Mouse (Mus musculus): ENCODE measurements at regions not wholly inside any gene's neighbourhood (a gene's known extent, or its start where the extent isn't known, plus 50 kb on each side); places are given as distances from the start of the nearest gene placed in this dataset.

DNA sequence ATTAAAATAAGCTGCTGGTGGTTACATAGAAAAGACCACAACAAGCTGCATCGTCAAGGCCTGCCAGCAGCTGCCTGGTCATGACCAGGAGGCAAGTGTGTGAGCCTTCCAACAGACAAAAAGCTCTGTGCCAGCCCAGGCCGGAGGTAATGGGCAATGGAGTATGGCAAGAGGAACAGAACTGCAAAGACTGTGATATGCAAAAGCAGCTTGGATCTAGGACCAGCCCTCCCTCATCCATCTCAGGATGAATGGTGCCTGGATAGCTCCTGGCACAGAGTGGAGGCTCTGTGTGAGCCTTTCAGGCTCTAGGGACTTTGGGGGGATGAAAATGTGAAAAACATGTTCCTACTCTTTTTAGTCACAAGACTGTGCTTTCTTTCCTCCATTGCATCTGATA lies 402.5 kb upstream of the Tnp1 start:
- no peaks in the 10 kb centered on the region for H3K4me1 ChIP-seq (ENCODE audit: control insufficient read depth, insufficient read depth, low read length)
- no peak for TF ChIP-seq POLR2A (IDR thresholded peaks at IDR 0.05; ENCODE audit: borderline replicate concordance, insufficient read depth, low read length)
- no peak for TF ChIP-seq CTCF (IDR thresholded peaks at IDR 0.05; ENCODE audit: borderline replicate concordance, insufficient read depth, low read depth, low read length)
- WGBS: 16% methylated on average over 2 of the region's 2 CpGs
- H3K27ac ChIP-seq (ENCODE audit: insufficient read depth, low read length): no peak overlapping the region
- no peaks in the 10 kb centered on the region for H3K27me3 ChIP-seq (ENCODE audit: control insufficient read depth, insufficient read depth, low read length)
- DNase-seq: peak in 1 of 2 experiments; percentile 4
- no peak overlapping the region for H3K4me3 ChIP-seq (replicated peaks; ENCODE audit: insufficient read depth, low read depth, low read length)

DNA sequence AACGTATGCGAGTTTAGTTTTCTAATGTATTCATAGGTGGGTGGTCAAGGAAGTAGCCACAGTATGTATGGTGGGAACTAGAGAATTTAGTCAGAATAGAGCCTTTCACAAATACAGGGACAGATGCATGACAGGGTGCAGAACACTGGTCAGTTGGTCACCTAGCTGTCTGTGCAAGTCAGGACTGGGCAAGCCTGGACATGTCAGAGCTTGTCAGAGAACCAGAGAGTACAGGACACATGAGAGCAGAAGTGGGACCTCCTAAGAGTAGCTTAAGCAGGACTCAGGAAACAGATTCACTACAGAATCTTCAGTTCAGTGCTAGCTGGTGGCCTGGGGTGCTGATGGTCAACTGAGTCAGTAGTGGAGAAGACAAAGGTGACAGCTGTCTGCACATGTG lies 395.7 kb upstream of the Tnp1 start:
- Histone ChIP-seq H3K27ac (ENCODE audit: insufficient read depth, low read length) (no peak overlapping the region), H3K27me3 (ENCODE audit: control insufficient read depth, insufficient read depth, low read length) (no peaks in the 10 kb centered on the region), H3K4me3 (replicated peaks; ENCODE audit: insufficient read depth, low read depth, low read length) (no peak overlapping the region), H3K4me1 (ENCODE audit: control insufficient read depth, insufficient read depth, low read length) (no peaks in the 10 kb centered on the region)
- no peak for TF ChIP-seq POLR2A (IDR thresholded peaks at IDR 0.05; ENCODE audit: borderline replicate concordance, insufficient read depth, low read length)
- WGBS: 92% methylated on average over 2 of the region's 2 CpGs
- no peak for DNase-seq

DNA sequence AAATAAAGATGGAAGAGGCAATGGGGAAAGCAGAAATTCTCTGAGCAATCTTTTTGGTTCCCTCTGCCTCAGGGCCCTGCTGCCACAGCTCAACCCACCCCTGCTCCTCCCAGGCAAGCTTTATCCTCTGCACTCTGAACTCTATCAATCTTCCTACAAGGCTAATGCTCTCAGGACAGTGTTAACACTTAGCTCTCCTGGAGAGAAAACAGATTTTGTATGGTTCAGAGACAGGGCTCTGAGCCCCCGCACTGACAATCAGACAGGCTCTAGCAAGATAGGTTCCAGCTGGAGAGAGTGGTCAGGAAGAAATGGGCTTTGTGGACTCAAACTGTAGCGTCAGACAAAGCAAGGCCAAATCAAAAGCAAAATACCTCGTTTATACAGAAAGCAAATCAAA lies 383.5 kb upstream of the Tnp1 start:
- Histone ChIP-seq H3K27ac (ENCODE audit: insufficient read depth, low read length) (no peak overlapping the region), H3K4me3 (replicated peaks; ENCODE audit: insufficient read depth, low read depth, low read length) (no peak overlapping the region), H3K4me1 (ENCODE audit: control insufficient read depth, insufficient read depth, low read length) (no peaks in the 10 kb centered on the region), H3K27me3 (ENCODE audit: control insufficient read depth, insufficient read depth, low read length) (no peaks in the 10 kb centered on the region)
- 86% methylated on average over 3 of the region's 3 CpGs for WGBS
- no peak for TF ChIP-seq CTCF (IDR thresholded peaks at IDR 0.05; ENCODE audit: borderline replicate concordance, insufficient read depth, low read depth, low read length)
- no peak for TF ChIP-seq POLR2A (IDR thresholded peaks at IDR 0.05; ENCODE audit: borderline replicate concordance, insufficient read depth, low read length)
- no peak for DNase-seq

DNA sequence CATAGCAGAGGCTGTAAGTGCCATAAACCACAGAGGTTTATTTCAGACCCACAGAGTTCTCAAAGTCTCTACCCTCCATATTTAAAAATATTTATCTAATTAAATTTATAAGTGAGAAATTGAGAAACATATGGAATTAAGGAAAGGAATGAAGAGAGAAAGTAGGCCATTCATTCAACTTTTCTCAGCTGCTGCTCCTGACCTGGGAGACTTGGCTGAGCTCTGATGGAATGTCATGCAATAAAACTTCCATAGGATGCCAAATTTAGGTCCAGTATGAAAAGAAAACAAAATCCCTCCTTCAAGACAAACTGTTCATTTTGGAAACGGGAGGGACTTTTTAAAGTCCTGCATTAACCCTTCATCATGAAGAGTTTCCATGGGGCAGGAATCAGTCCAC lies 379.3 kb upstream of the Tnp1 start:
- Histone ChIP-seq H3K4me3 (replicated peaks; ENCODE audit: insufficient read depth, low read depth, low read length) (no peak overlapping the region), H3K27ac (ENCODE audit: insufficient read depth, low read length) (no peak overlapping the region), H3K4me1 (ENCODE audit: control insufficient read depth, insufficient read depth, low read length) (no peaks in the 10 kb centered on the region), H3K27me3 (ENCODE audit: control insufficient read depth, insufficient read depth, low read length) (no peaks in the 10 kb centered on the region)
- DNase-seq: no peak
- 59% methylated on average over 1 of the region's 1 CpGs for WGBS
- TF ChIP-seq POLR2A (IDR thresholded peaks at IDR 0.05; ENCODE audit: borderline replicate concordance, insufficient read depth, low read length) (no peak), CTCF (IDR thresholded peaks at IDR 0.05; ENCODE audit: borderline replicate concordance, insufficient read depth, low read depth, low read length) (no peak)

DNA sequence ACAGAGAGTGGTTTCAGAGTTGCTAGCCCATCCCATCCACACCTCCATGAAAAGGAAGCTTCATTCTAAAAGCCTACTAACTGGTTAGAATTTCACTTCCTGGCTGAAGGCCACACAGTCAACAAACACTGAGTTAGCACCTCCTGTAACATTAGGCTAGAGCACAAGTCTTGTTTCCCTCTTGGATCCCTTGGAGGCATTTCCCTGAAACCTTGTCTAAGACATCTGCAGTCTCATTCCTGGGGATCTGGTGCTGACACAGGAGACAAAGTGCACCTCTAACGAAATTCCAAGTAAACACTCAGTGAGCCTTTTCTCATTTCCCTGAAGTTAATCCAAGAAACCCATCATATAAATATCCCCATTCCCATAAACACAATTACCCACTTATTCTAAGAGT lies 378.8 kb upstream of the Tnp1 start:
- no peak for DNase-seq
- Histone ChIP-seq H3K27ac (ENCODE audit: insufficient read depth, low read length) (no peak overlapping the region), H3K4me3 (replicated peaks; ENCODE audit: insufficient read depth, low read depth, low read length) (no peak overlapping the region), H3K27me3 (ENCODE audit: control insufficient read depth, insufficient read depth, low read length) (no peaks in the 10 kb centered on the region), H3K4me1 (ENCODE audit: control insufficient read depth, insufficient read depth, low read length) (no peaks in the 10 kb centered on the region)
- 83% methylated on average over 1 of the region's 1 CpGs for WGBS
- TF ChIP-seq POLR2A (IDR thresholded peaks at IDR 0.05; ENCODE audit: borderline replicate concordance, insufficient read depth, low read length) (no peak), CTCF (IDR thresholded peaks at IDR 0.05; ENCODE audit: borderline replicate concordance, insufficient read depth, low read depth, low read length) (no peak)

DNA sequence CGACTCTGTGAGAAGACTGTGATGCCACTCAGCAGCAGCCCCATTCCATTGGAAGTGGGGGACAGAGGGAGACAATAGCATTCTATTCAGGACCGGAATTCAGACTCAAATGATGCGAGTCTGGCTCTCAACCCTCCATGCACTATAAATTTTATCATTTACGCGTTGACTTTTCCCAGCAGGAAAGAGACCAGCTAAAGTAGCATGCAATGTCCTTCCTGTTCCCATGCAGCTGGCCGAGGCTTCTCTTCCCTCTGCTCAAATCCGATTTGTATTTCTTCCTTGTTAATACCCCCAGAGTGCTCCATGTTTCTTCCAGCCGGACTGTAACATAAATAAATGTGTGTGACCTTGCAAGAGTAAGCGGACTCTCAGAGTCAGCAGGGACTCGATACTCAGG lies 376.4 kb upstream of the Tnp1 start:
- Histone ChIP-seq H3K27me3 (ENCODE audit: control insufficient read depth, insufficient read depth, low read length) (no peaks in the 10 kb centered on the region), H3K27ac (ENCODE audit: insufficient read depth, low read length) (no peak overlapping the region), H3K4me3 (replicated peaks; ENCODE audit: insufficient read depth, low read depth, low read length) (no peak overlapping the region), H3K4me1 (ENCODE audit: control insufficient read depth, insufficient read depth, low read length) (no peaks in the 10 kb centered on the region)
- WGBS: 72% methylated on average over 10 of the region's 10 CpGs
- no peak for TF ChIP-seq POLR2A (IDR thresholded peaks at IDR 0.05; ENCODE audit: borderline replicate concordance, insufficient read depth, low read length)
- no peak for TF ChIP-seq CTCF (IDR thresholded peaks at IDR 0.05; ENCODE audit: borderline replicate concordance, insufficient read depth, low read depth, low read length)
- DNase-seq: no peak

DNA sequence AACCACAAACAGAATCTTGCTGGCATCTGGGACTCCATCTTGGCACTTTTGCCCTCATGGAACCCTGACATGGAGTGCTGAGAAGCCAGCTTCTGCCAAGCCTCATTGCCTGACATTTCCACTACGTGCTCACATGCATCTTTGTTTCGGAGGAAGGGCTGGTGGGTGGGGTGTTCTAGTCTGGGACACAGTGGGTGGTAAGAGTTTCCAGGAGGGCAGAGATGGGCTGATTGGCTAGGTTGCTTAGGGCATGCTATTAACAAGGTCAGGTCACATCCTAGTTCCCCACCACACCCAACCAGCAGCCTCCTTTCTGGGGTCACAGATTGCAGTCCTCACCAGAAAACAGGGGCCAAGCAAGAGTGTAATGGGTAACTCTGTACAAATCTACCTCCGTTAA lies 374.3 kb upstream of the Tnp1 start:
- no peak overlapping the region for H3K27ac ChIP-seq (ENCODE audit: insufficient read depth, low read length)
- H3K27me3 ChIP-seq (ENCODE audit: control insufficient read depth, insufficient read depth, low read length): no peaks in the 10 kb centered on the region
- H3K4me3 ChIP-seq (replicated peaks; ENCODE audit: insufficient read depth, low read depth, low read length): no peak overlapping the region
- 63% methylated on average over 3 of the region's 3 CpGs for WGBS
- no peak for DNase-seq
- TF ChIP-seq CTCF (IDR thresholded peaks at IDR 0.05; ENCODE audit: borderline replicate concordance, insufficient read depth, low read depth, low read length) (no peak), POLR2A (IDR thresholded peaks at IDR 0.05; ENCODE audit: borderline replicate concordance, insufficient read depth, low read length) (no peak)
- no peaks in the 10 kb centered on the region for H3K4me1 ChIP-seq (ENCODE audit: control insufficient read depth, insufficient read depth, low read length)

DNA sequence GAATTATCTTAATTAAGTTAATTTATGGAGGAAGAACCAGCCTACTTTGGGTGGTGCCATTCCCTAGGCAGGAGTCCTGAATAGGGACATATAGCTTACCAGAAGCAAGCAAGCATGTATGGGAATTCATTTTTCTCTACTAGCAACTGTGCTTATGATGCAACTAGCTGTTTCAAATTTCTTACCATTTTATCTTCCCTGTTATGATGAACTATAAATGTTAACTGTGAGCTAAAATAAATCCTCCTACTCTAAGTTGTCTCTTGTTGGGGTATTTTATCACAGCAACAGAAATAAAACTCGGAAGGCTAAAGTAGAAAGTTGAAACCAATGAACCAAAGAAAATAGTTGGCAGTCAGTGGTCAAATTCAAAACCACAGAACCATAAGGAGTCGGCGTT lies 373.5 kb upstream of the Tnp1 start:
- H3K4me1 ChIP-seq (ENCODE audit: control insufficient read depth, insufficient read depth, low read length): no peaks in the 10 kb centered on the region
- TF ChIP-seq POLR2A (IDR thresholded peaks at IDR 0.05; ENCODE audit: borderline replicate concordance, insufficient read depth, low read length): no peak
- no peak for TF ChIP-seq CTCF (IDR thresholded peaks at IDR 0.05; ENCODE audit: borderline replicate concordance, insufficient read depth, low read depth, low read length)
- H3K27ac ChIP-seq (ENCODE audit: insufficient read depth, low read length): no peak overlapping the region
- no peak for DNase-seq
- H3K27me3 ChIP-seq (ENCODE audit: control insufficient read depth, insufficient read depth, low read length): no peaks in the 10 kb centered on the region
- no peak overlapping the region for H3K4me3 ChIP-seq (replicated peaks; ENCODE audit: insufficient read depth, low read depth, low read length)
- 39% methylated on average over 3 of the region's 3 CpGs for WGBS

DNA sequence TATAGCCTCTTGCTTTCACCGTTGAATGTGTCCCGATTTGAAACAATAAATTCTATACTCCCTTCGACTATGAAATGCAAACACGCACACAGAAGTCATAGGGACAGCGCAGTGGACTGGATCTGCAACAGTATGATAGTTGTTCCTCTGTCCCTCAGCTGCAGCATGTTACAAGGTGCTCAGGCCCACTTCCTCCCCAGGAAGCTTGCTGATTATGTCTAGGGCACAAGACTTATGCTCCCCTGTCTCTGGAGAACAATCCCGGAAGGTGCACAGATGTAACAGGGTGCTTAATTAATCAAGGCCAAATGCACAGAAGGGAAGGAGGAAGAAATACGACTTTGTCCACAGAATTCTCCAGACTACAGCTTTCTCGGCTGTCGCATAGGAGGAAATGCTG lies 365.9 kb upstream of the Tnp1 start:
- Histone ChIP-seq H3K27ac (ENCODE audit: insufficient read depth, low read length) (no peak overlapping the region), H3K4me3 (replicated peaks; ENCODE audit: insufficient read depth, low read depth, low read length) (no peak overlapping the region), H3K4me1 (ENCODE audit: control insufficient read depth, insufficient read depth, low read length) (no peaks in the 10 kb centered on the region), H3K27me3 (ENCODE audit: control insufficient read depth, insufficient read depth, low read length) (no peaks in the 10 kb centered on the region)
- DNase-seq: no peak
- no peak for TF ChIP-seq CTCF (IDR thresholded peaks at IDR 0.05; ENCODE audit: borderline replicate concordance, insufficient read depth, low read depth, low read length)
- TF ChIP-seq POLR2A (IDR thresholded peaks at IDR 0.05; ENCODE audit: borderline replicate concordance, insufficient read depth, low read length): no peak
- WGBS: 86% methylated on average over 9 of the region's 9 CpGs

All from cerebellum, adult 2 months (tissue).